Comparison of ENCODE assay signal across 26 mouse cellular contexts in the genomic region with DNA sequence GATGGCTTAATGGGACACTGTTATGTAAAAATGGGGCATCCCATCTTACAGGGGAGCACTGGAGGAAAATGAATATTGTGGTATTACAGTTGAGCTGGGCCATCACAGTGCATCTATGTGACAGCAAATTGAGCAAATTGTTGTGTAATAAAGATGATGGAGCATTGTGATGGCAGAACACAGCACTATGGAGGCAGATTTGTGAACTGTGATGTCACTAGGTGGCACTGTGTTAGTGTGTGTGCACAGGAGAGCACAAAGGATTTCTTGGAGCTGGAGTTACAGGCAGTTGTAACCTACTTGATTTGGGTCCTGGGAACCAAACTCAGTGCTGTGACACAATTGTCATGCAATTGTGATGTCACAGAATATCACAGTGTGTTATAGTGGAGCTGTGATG. TPM values are rescaled to one million over a fixed set of nuclear protein-coding genes. Genes with fewer than 3 reads are reported as not detected.
DNase-seq lines count a peak whose midpoint lies in the region; ATAC-seq and TF ChIP-seq lines count a peak whose summit lies in the region.
"Had no signal": no experiment of that assay in that cellular context is flagged by ENCODE, and none has a peak within 500 bp of the region (broad histone marks: within the 10 kb centered on the region; RNA-seq: fewer than 3 reads in every experiment).

No protein-coding gene starts in this region.

- no peak overlapping the region for H3K4me3 ChIP-seq in forebrain, embryonic 11.5 days (ENCODE audit: low read depth, low read length)
- H3K4me3 ChIP-seq in forebrain, embryonic 16.5 days (replicated peaks; ENCODE audit: low read length) = no peak overlapping the region
- no peak overlapping the region for H3K4me3 ChIP-seq in kidney, embryonic 16.5 days (ENCODE audit: low read length)
- H3K4me3 ChIP-seq in midbrain, postnatal 0 days (ENCODE audit: low read depth, low read length) = no peak overlapping the region
- no peak overlapping the region for H3K4me3 ChIP-seq in midbrain, embryonic 15.5 days
- H3K4me3 ChIP-seq: embryonic facial prominence, embryonic 10.5 days; erythroblast, embryonic 14.5 days; heart, embryonic 13.5 days had no signal

- H3K27me3 ChIP-seq in forebrain, embryonic 11.5 days (ENCODE audit: control insufficient read depth, insufficient read depth, low read length) = no peaks in the 10 kb centered on the region
- no peaks in the 10 kb centered on the region for H3K27me3 ChIP-seq in forebrain, embryonic 16.5 days (replicated peaks; ENCODE audit: control insufficient read depth, insufficient read depth, low read length)
- no peaks in the 10 kb centered on the region for H3K27me3 ChIP-seq in kidney, embryonic 16.5 days (ENCODE audit: insufficient read depth, low read length)
- no peaks in the 10 kb centered on the region for H3K27me3 ChIP-seq in midbrain, postnatal 0 days (ENCODE audit: insufficient read depth, low read length)
- no peaks in the 10 kb centered on the region for H3K27me3 ChIP-seq in midbrain, embryonic 15.5 days (replicated peaks)
- H3K27me3 ChIP-seq: heart, embryonic 13.5 days had no signal

- H3K36me3 ChIP-seq in forebrain, embryonic 11.5 days (ENCODE audit: control insufficient read depth, insufficient read depth, low read length) = no peaks in the 10 kb centered on the region
- no peaks in the 10 kb centered on the region for H3K36me3 ChIP-seq in forebrain, embryonic 16.5 days (ENCODE audit: control insufficient read depth, insufficient read depth)
- no peaks in the 10 kb centered on the region for H3K36me3 ChIP-seq in kidney, embryonic 16.5 days (ENCODE audit: insufficient read depth, low read length)
- no peaks in the 10 kb centered on the region for H3K36me3 ChIP-seq in midbrain, postnatal 0 days (ENCODE audit: insufficient read depth, low read length)
- no peaks in the 10 kb centered on the region for H3K36me3 ChIP-seq in midbrain, embryonic 15.5 days (replicated peaks)
- H3K36me3 ChIP-seq: embryonic facial prominence, embryonic 10.5 days; heart, embryonic 13.5 days had no signal

- no peak overlapping the region for H3K27ac ChIP-seq in forebrain, embryonic 11.5 days (ENCODE audit: low read depth, low read length)
- H3K27ac ChIP-seq in forebrain, embryonic 16.5 days (ENCODE audit: low read length) = no peak overlapping the region
- H3K27ac ChIP-seq in kidney, embryonic 16.5 days (ENCODE audit: low read length) = no peak overlapping the region
- no peak overlapping the region for H3K27ac ChIP-seq in midbrain, postnatal 0 days (ENCODE audit: low read depth, low read length)
- H3K27ac ChIP-seq in midbrain, embryonic 15.5 days = no peak overlapping the region
- H3K27ac ChIP-seq: embryonic facial prominence, embryonic 10.5 days; heart, embryonic 13.5 days had no signal

- H3K4me1 ChIP-seq in forebrain, embryonic 11.5 days (replicated peaks; ENCODE audit: control insufficient read depth, insufficient read depth, low read length) = no peaks in the 10 kb centered on the region
- no peaks in the 10 kb centered on the region for H3K4me1 ChIP-seq in forebrain, embryonic 16.5 days (replicated peaks; ENCODE audit: control insufficient read depth, insufficient read depth, low read length)
- H3K4me1 ChIP-seq in kidney, embryonic 16.5 days (ENCODE audit: insufficient read depth, low read length) = no peaks in the 10 kb centered on the region
- no peaks in the 10 kb centered on the region for H3K4me1 ChIP-seq in midbrain, postnatal 0 days (ENCODE audit: insufficient read depth, low read length)
- H3K4me1 ChIP-seq in midbrain, embryonic 15.5 days = no peaks in the 10 kb centered on the region
- H3K4me1 ChIP-seq: embryonic facial prominence, embryonic 10.5 days; heart, embryonic 13.5 days had no signal

- ATAC-seq in forebrain, embryonic 11.5 days (replicated peaks; ENCODE audit: low FRiP score) = peak; percentile 47; the same call in 1 of the 2 replicates
- no peak for ATAC-seq in forebrain, embryonic 16.5 days
- ATAC-seq in kidney, embryonic 16.5 days (ENCODE audit: low FRiP score, low TSS enrichment) = peak; percentile 23; the same call in 1 of the 2 replicates
- no peak for ATAC-seq in midbrain, postnatal 0 days (ENCODE audit: low FRiP score)
- ATAC-seq in midbrain, embryonic 15.5 days (replicated peaks) = no peak

- no peak overlapping the region for H3K4me2 ChIP-seq in forebrain, embryonic 11.5 days (ENCODE audit: low read depth, low read length, severe bottlenecking)
- H3K4me2 ChIP-seq in forebrain, embryonic 16.5 days (ENCODE audit: low read length) = no peak overlapping the region
- no peak overlapping the region for H3K4me2 ChIP-seq in kidney, embryonic 16.5 days (replicated peaks; ENCODE audit: low read depth, low read length)
- no peak overlapping the region for H3K4me2 ChIP-seq in midbrain, postnatal 0 days (ENCODE audit: low read depth, low read length, poor library complexity, severe bottlenecking)
- H3K4me2 ChIP-seq in midbrain, embryonic 15.5 days = no peak overlapping the region
- H3K4me2 ChIP-seq: heart, embryonic 13.5 days had no signal

- TF ChIP-seq CTCF in midbrain, postnatal 0 days (IDR thresholded peaks at IDR 0.05) = 0 out of 2 replicates have a peak, but pooled peaks have one; percentile 22

- no peak overlapping the region for H3K9ac ChIP-seq in forebrain, embryonic 11.5 days (ENCODE audit: low read length)
- no peak overlapping the region for H3K9ac ChIP-seq in forebrain, embryonic 16.5 days (replicated peaks; ENCODE audit: low read depth, low read length)
- no peak overlapping the region for H3K9ac ChIP-seq in kidney, embryonic 16.5 days (replicated peaks; ENCODE audit: low read length)
- H3K9ac ChIP-seq in midbrain, postnatal 0 days (replicated peaks; ENCODE audit: low read length, poor library complexity, severe bottlenecking) = no peak overlapping the region
- H3K9ac ChIP-seq in midbrain, embryonic 15.5 days = no peak overlapping the region
- H3K9ac ChIP-seq: heart, embryonic 13.5 days had no signal

- H3K9me3 ChIP-seq in forebrain, embryonic 11.5 days (ENCODE audit: control insufficient read depth, low read length) = no peaks in the 10 kb centered on the region
- H3K9me3 ChIP-seq in forebrain, embryonic 16.5 days (ENCODE audit: control insufficient read depth, low read length) = no peaks in the 10 kb centered on the region
- no peaks in the 10 kb centered on the region for H3K9me3 ChIP-seq in kidney, embryonic 16.5 days (ENCODE audit: low read length)
- H3K9me3 ChIP-seq in midbrain, postnatal 0 days (ENCODE audit: low read length) = no peaks in the 10 kb centered on the region
- H3K9me3 ChIP-seq in midbrain, embryonic 15.5 days = no peaks in the 10 kb centered on the region
- H3K9me3 ChIP-seq: embryonic facial prominence, embryonic 10.5 days; heart, embryonic 13.5 days had no signal

- DNase-seq in forebrain, embryonic 11.5 days (ENCODE audit: low spot score) = no peak
- DNase-seq in kidney, adult 9 months = no peak
- DNase-seq in midbrain, postnatal 0 days (ENCODE audit: low spot score) = no peak
- DNase-seq in T-cell, adult 2 months (ENCODE audit: low spot score) = no peak
- no peak for DNase-seq in right cerebral cortex, postnatal 36 days (ENCODE audit: low spot score in 2 of 2)
- DNase-seq: adrenal gland, adult 8-10 months; B cell, adult 2 months; cerebellum, adult 9-11 months; kidney, adult 18-20 months; thymus, postnatal 25 days had no signal

RNA-seq across cellular contexts. Expression of a gene that starts 12.7 kb away (rescaled TPM):
- polyA plus RNA-seq in forebrain, embryonic 11.5 days (2014; fragmentation: Nextera tagmentation; extraction: Ambion mirVana) = not detected in 2 replicates
- polyA plus RNA-seq in forebrain, embryonic 16.5 days (2015; fragmentation: Nextera tagmentation; extraction: Ambion mirVana) = not detected in 2 replicates
- polyA plus RNA-seq in kidney, embryonic 16.5 days (2015; fragmentation: Nextera tagmentation; extraction: Ambion mirVana) = not detected in 2 replicates
- total RNA-seq in midbrain, postnatal 0 days (2014; rRNA removed) = not detected in 2 replicates
- polyA plus RNA-seq in midbrain, postnatal 0 days (2015; fragmentation: Nextera tagmentation; extraction: Ambion mirVana) = not detected in 2 replicates
- not detected in 2 replicates for polyA plus RNA-seq in midbrain, embryonic 15.5 days (2015; fragmentation: Nextera tagmentation; extraction: Ambion mirVana)
- total RNA-seq: adrenal gland, adult 8-10 months; ES-E14; gastrocnemius, adult 18-20 months; granulocyte monocyte progenitor cell, adult 5-6 weeks; layer of hippocampus, adult 8-10 months; left cerebral cortex, adult 8-10 months; liver, adult 2 months; megakaryocyte, adult 5-6 weeks had no signal
- polyA plus RNA-seq: embryonic facial prominence, embryonic 10.5 days; erythroblast, embryonic 14.5 days; heart, embryonic 13.5 days; hindbrain, embryonic 11.5 days; liver, adult 2 months; lung, embryonic 16.5 days; spleen, adult 2 months had no signal

RNA-seq across cellular contexts. Expression of a gene that starts 16.4 kb away (rescaled TPM):
- not detected in 2 replicates for polyA plus RNA-seq in forebrain, embryonic 11.5 days (2014; fragmentation: Nextera tagmentation; extraction: Ambion mirVana)
- polyA plus RNA-seq in forebrain, embryonic 16.5 days (2015; fragmentation: Nextera tagmentation; extraction: Ambion mirVana) = not detected in 2 replicates
- polyA plus RNA-seq in kidney, embryonic 16.5 days (2015; fragmentation: Nextera tagmentation; extraction: Ambion mirVana) = not detected in 2 replicates
- total RNA-seq in midbrain, postnatal 0 days (2014; rRNA removed) = not detected in 2 replicates
- not detected in 2 replicates for polyA plus RNA-seq in midbrain, postnatal 0 days (2015; fragmentation: Nextera tagmentation; extraction: Ambion mirVana)
- not detected in 2 replicates for polyA plus RNA-seq in midbrain, embryonic 15.5 days (2015; fragmentation: Nextera tagmentation; extraction: Ambion mirVana)
- total RNA-seq: adrenal gland, adult 8-10 months; ES-E14; gastrocnemius, adult 18-20 months; granulocyte monocyte progenitor cell, adult 5-6 weeks; layer of hippocampus, adult 8-10 months; left cerebral cortex, adult 8-10 months; liver, adult 2 months; megakaryocyte, adult 5-6 weeks had no signal
- polyA plus RNA-seq: embryonic facial prominence, embryonic 10.5 days; erythroblast, embryonic 14.5 days; heart, embryonic 13.5 days; hindbrain, embryonic 11.5 days; liver, adult 2 months; lung, embryonic 16.5 days; spleen, adult 2 months had no signal

RNA-seq across cellular contexts. Expression of a gene that starts 26.5 kb away (rescaled TPM):
- polyA plus RNA-seq in forebrain, embryonic 11.5 days (2014; fragmentation: Nextera tagmentation; extraction: Ambion mirVana) = not detected in 2 replicates
- polyA plus RNA-seq in forebrain, embryonic 16.5 days (2015; fragmentation: Nextera tagmentation; extraction: Ambion mirVana) = not detected in 2 replicates
- not detected in 2 replicates for polyA plus RNA-seq in kidney, embryonic 16.5 days (2015; fragmentation: Nextera tagmentation; extraction: Ambion mirVana)
- total RNA-seq in midbrain, postnatal 0 days (2014; rRNA removed) = not detected in 2 replicates
- polyA plus RNA-seq in midbrain, postnatal 0 days (2015; fragmentation: Nextera tagmentation; extraction: Ambion mirVana) = not detected in 2 replicates
- polyA plus RNA-seq in midbrain, embryonic 15.5 days (2015; fragmentation: Nextera tagmentation; extraction: Ambion mirVana) = not detected in 2 replicates
- total RNA-seq: adrenal gland, adult 8-10 months; ES-E14; gastrocnemius, adult 18-20 months; granulocyte monocyte progenitor cell, adult 5-6 weeks; layer of hippocampus, adult 8-10 months; left cerebral cortex, adult 8-10 months; liver, adult 2 months; megakaryocyte, adult 5-6 weeks had no signal
- polyA plus RNA-seq: embryonic facial prominence, embryonic 10.5 days; erythroblast, embryonic 14.5 days; heart, embryonic 13.5 days; hindbrain, embryonic 11.5 days; liver, adult 2 months; lung, embryonic 16.5 days; spleen, adult 2 months had no signal

RNA-seq across cellular contexts. Expression of a gene that starts 34.1 kb away (rescaled TPM):
- polyA plus RNA-seq in forebrain, embryonic 11.5 days (2014; fragmentation: Nextera tagmentation; extraction: Ambion mirVana) = not detected in 2 replicates
- polyA plus RNA-seq in forebrain, embryonic 16.5 days (2015; fragmentation: Nextera tagmentation; extraction: Ambion mirVana) = not detected in 2 replicates
- not detected in 2 replicates for polyA plus RNA-seq in kidney, embryonic 16.5 days (2015; fragmentation: Nextera tagmentation; extraction: Ambion mirVana)
- not detected in 2 replicates for total RNA-seq in midbrain, postnatal 0 days (2014; rRNA removed)
- polyA plus RNA-seq in midbrain, postnatal 0 days (2015; fragmentation: Nextera tagmentation; extraction: Ambion mirVana) = not detected in 2 replicates
- not detected in 2 replicates for polyA plus RNA-seq in midbrain, embryonic 15.5 days (2015; fragmentation: Nextera tagmentation; extraction: Ambion mirVana)
- total RNA-seq: adrenal gland, adult 8-10 months; ES-E14; gastrocnemius, adult 18-20 months; granulocyte monocyte progenitor cell, adult 5-6 weeks; layer of hippocampus, adult 8-10 months; left cerebral cortex, adult 8-10 months; liver, adult 2 months; megakaryocyte, adult 5-6 weeks had no signal
- polyA plus RNA-seq: embryonic facial prominence, embryonic 10.5 days; erythroblast, embryonic 14.5 days; heart, embryonic 13.5 days; hindbrain, embryonic 11.5 days; lung, embryonic 16.5 days; spleen, adult 2 months had no signal

RNA-seq across cellular contexts. Expression of a gene that starts 45.5 kb away (rescaled TPM):
- not detected in 2 replicates for polyA plus RNA-seq in forebrain, embryonic 11.5 days (2014; fragmentation: Nextera tagmentation; extraction: Ambion mirVana)
- not detected in 2 replicates for polyA plus RNA-seq in forebrain, embryonic 16.5 days (2015; fragmentation: Nextera tagmentation; extraction: Ambion mirVana)
- not detected in 2 replicates for polyA plus RNA-seq in kidney, embryonic 16.5 days (2015; fragmentation: Nextera tagmentation; extraction: Ambion mirVana)
- total RNA-seq in midbrain, postnatal 0 days (2014; rRNA removed) = not detected in 2 replicates
- polyA plus RNA-seq in midbrain, postnatal 0 days (2015; fragmentation: Nextera tagmentation; extraction: Ambion mirVana) = not detected in 2 replicates
- polyA plus RNA-seq in midbrain, embryonic 15.5 days (2015; fragmentation: Nextera tagmentation; extraction: Ambion mirVana) = not detected in 2 replicates
- total RNA-seq: adrenal gland, adult 8-10 months; ES-E14; gastrocnemius, adult 18-20 months; granulocyte monocyte progenitor cell, adult 5-6 weeks; layer of hippocampus, adult 8-10 months; left cerebral cortex, adult 8-10 months; liver, adult 2 months; megakaryocyte, adult 5-6 weeks had no signal
- polyA plus RNA-seq: embryonic facial prominence, embryonic 10.5 days; erythroblast, embryonic 14.5 days; heart, embryonic 13.5 days; hindbrain, embryonic 11.5 days; liver, adult 2 months; lung, embryonic 16.5 days; spleen, adult 2 months had no signal

Comparison
In these comparisons a context has a peak if more than half of its experiments do, and no peak if none do; other contexts are left out.
1. ATAC-seq: peak in forebrain, embryonic 11.5 days (single experiment) and kidney, embryonic 16.5 days (single experiment); none in forebrain, embryonic 16.5 days (single experiment), midbrain, postnatal 0 days (single experiment) and midbrain, embryonic 15.5 days (single experiment).